Mouse (Mus musculus) cerebellum, adult 2 months (tissue): ENCODE measurements around the gene Nectin4.

Experiments
- CTCF ChIP-seq: fragments of 200-500 bp; IDR thresholded peaks from 2 replicates; pipeline ENCODE4 v1.5.1; 2011; ENCODE audit warnings: low read depth, mild to moderate bottlenecking, control low read depth, low read length, moderate library complexity, borderline replicate concordance; ENCODE audit not compliant: insufficient read depth
- POLR2A ChIP-seq: fragments of 200-500 bp; IDR thresholded peaks from 2 replicates; pipeline ENCODE4 v1.6.1; 2011; ENCODE audit warnings: low read length, control low read depth, borderline replicate concordance; ENCODE audit not compliant: insufficient read depth

DNA sequence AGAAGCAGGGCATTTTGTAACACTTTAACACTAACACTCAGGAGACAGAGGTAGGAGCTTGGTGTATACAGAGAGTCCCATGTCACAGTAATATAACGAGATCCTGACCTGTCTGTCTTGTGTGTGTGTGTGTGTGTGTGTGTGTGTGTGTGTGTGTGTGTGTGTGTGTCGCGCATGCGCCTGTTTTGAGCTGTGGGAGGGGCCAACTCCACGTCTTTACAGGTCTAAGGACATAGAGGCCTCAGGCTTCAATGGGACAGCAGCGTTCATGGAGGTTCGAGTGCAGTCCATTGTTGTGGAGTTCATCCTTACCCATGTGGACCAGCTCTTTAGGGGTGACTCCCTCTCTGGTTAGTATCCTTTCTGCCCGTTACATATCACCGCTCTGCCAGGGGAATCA is 33.1 kb downstream of the Nectin4 start:
- TF ChIP-seq POLR2A (no peak), CTCF (no peak)
